Mouse (Mus musculus) T-helper 2 cell (primary cell): ENCODE data around the gene Dtx3.

Experiments used
- in situ Hi-C: fragments of 300-600 bp; cut with MboI, MseI; formaldehyde crosslinking; loops from one replicate; pipeline ENCODE4 v1.15.1; 2025; ENCODE audit warnings: high pct_unique_total_duplicates

The Dtx3 gene

DNA sequence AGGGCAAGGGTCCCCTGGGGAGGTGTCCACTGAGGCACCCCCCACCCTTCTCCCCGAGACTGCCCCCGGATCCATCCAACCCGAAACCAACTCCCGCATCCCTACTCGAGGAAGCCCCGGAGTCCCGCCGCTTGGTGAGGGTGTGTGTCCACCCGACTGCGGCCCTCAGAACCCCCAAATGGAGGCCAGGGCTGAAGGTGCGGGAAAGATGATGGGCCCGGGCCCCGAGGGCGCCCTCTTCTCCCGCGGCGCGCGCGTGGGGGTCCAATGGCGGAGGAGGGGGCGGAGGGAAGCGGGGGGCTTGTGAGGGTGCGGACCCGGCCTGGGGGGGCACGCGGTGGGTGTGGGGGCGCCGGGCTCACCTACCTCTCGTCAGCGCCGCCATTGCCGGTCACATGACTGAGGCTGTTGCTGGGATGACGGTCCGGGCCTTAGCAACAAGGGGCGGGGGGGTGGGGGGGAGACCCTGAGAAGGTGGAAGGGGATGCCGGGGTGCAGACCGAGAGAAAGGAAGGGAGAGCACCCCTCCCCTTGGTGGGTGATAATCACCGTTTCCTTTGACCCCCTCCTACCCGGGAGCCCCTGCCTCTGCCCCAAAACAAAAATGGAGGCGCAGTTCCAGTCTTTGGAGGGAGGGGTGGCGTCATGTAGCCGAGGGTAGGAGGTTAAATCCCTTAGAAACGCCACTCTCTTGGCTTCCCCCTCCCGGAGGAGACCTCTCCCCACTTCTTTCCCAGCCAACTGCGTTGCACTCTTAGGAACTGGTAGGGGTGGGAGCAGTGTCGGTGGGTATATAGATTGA lies at the start of gene Dtx3:
Gene Dtx3, minus strand, starts transcription at position 401 of the 802 bp plus-strand sequence.
- in situ Hi-C loops: no loop called here

DNA sequence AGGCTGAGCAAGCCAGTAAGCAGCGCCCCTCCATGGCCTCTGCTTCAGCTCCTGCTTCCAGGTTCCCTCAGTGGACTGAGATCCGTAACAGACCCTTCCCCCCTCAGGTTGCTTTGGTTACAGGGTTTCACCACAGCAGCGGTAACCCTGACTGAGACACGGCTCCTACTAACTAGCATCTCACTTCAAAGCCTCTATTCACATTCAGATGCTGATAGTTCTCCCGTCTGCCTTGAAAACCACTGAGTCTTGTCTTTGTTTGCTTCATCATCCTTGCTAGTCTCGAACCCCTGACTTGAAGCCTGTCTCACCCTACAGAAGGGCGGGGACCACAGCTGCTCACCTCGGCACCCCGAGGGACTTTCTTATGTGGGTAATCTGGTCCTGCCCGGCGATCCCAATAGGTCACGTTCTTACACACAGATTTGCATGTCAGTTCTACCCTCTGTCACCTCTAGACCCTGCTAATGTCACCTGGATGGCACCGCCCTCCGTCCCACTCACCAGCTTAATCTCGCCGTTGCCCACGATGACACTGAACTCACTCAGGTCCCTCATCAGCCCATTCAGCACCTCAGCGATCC lies 42.8 kb upstream of the Dtx3 start:
- in situ Hi-C loops: no loop called here

DNA sequence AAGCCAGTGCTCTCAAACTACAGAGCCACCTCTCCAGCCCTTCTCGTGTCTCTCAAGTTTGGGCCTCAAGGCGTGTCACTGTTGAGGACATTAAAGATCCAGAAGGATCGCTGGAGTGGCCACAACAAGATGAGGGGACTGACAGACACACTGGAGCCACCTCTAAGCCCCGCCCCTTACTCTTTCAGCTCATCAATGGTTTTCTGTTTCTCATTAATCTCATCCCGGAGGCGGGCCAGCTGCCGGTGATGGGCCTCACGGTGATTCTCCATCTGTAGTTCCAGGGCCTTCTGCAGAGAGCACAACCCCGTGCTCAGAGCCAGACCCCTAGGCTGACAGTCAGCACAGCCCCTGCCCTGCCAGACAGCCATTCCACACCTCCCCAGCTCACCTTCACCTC lies 41.0 kb upstream of the Dtx3 start:
- in situ Hi-C loops: no loop called here

DNA sequence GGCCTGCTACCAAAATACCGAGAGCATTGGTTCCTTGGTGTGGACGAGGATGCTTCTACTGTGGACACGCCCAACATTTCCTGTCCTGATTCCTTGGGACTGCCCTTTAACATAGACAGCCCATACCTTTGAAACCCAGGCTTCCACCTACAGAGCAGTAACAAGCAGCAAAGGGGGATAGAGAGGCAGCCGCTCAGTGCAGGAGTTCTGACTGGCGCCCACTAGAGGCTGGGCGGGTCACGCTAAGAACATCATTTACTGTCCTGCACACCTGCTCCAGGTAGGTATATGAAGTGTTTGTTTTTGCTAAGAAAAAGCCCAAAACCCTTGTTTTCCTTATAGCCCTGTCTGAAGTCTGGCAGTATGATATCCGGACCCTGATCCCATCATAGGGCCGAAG lies 37.6 kb upstream of the Dtx3 start:
- in situ Hi-C loops: no loop called here

DNA sequence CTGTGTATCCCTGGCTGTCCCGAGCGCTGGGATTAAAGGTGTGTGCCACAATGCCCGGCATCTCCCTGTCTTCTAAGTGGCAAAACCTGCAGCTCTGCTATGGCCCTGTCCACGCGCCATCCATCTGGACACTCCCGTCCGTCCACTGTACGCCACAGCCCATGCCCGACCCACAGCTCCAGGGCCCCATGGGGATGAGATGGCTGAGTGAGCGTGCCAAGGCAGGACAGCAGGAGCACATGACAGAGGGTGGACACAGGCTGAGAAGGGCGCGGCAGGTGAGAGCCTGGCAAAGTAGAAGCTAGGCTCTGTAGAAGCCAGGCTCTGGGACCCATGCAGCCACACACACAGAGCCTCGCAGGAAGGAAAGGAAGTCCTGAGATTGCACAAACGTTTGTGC lies 36.2 kb upstream of the Dtx3 start:
- in situ Hi-C loops: no loop called here

DNA sequence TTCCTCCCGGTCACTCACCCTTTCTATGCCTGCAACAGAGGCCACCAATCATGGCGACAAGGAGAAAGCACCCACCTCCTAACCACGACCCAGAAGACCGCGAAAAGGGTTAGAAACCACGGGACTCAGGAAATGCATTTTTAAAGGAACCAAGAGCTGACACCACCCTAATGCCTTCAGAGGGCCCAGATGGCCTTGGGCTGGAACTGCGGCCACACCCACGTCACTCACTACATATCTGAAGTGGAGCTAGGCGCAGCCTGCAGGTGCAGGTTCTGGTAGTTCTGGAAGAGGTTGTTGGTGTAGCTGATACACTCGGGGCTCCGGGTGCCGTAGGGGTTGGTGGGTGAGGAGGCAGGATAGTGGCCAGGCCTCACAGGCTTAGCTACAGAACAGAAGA lies 35.2 kb upstream of the Dtx3 start:
- in situ Hi-C loops: no loop called here

DNA sequence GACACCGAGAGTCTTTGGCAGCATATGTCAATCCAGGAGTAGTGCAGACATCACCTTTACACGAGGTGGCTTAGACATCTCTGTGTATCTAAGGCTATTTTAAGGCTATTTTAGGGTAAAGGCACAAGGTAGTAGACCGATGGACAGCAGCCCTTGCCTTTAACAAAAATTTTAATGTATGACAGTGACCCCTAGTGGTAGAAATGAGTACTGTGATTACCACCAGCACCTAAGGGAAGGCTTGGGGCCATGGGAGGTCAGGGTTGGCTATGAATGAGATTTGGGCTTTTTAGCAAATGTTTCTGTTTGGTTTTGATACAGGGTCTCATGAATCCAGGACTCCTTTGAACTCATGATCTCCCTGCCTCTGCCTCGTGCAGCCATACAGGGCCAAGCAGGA lies 33.4 kb upstream of the Dtx3 start:
- in situ Hi-C loops: no loop called here

DNA sequence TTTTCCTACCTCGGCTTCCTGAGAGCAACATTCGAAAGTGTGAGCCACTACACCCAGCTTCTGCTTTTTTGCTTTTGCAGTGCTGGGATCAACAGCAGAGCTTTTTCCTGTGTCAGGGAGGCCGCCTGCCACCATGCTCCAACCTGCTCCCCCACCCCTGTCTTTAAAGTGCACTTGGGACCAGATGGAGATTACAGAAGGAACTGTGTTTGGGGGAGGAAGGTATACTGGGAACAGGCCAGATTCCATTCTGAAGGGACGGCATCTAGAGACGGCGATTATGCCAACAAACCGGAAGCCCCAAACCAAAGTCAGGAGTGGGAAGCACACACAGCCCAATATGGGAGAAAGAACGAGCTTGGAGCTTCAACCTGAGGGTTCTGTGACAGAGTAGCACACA lies 31.6 kb upstream of the Dtx3 start:
- in situ Hi-C loops: no loop called here

DNA sequence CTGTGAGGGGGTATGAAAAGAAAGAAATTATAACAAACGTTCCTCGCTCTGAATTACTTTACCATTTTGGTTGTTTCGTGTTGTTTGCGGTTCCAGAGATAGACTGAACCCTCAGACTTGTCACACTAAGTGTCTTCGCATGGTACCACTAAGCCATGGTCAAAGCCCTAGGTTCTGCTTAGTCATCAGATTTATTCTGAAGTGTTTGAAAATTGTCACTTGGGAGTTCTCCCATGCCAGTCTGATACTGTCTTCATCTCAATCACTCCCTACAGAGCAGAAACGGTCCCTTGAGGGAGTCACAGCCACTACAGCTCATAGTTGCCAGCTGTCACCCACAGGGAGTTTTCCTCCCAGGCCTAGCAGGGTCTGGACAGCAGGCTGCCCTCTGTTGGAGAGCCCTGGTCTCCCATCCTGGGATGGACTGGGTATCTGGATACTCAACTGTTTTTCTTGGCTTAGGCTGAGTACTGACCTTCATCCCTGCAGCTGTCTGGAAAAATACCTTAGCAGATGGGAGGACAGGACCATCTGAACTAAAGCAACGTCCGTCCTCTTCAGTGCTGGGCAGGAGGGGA lies 30.9 kb upstream of the Dtx3 start:
- in situ Hi-C loops: no loop called here

DNA sequence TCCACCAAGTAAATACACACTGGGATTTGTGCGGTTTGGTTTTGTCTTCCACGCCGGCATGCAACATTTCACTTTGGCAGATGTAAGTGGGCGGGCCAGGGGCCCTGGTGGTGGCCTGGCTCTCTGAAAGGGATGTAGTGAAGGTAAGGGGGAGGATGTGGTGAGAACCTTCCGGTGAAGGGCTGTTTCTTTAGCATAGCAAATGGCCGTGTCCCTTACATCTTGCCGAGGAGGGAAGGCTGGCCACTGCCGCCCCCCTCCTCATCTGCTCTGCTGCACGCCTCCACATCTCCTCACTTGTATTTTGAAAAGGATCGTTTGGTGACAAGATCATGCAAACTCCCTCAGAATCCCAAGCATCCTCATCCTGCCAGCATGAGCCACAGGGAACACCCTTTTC lies 30.2 kb upstream of the Dtx3 start:
- in situ Hi-C loops: no loop called here

DNA sequence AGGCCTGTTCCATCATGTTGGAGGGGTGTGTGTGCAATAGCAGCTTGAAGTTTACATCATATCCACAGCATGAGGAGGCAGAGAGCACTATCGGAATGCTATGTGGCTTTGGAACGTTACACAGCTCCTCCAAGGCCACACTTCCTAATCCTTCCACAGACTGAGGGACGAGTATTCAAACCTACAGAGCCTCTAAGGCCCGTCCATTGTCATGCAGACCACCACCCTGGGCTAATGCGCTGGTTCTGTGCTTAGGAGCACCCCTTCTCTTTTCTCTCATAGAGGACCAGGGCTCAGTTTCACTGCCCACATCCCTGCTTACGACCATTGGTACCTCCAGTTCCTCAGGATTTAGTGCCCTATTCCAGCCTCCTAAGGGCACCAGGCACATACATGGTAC lies 29.7 kb upstream of the Dtx3 start:
- in situ Hi-C loops: no loop called here

DNA sequence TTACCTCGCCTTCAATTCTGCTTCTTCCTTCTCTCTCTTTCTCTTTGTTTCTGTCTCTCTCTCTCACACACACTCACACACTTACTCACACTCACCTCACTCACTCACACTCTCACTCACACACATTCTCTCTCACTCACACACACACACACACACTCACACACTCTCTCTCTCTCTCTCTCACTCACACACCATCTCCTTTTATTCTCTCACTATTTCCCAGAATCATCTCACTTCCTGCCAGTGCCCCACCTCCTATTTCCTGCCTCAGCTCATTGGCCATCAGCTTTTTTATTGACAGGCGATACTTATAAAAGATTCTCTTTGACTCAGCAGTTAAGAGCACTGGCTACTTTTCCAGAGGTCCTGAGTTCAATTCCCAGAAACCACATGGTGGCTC lies 22.8 kb upstream of the Dtx3 start:
- in situ Hi-C loops: no loop called here

DNA sequence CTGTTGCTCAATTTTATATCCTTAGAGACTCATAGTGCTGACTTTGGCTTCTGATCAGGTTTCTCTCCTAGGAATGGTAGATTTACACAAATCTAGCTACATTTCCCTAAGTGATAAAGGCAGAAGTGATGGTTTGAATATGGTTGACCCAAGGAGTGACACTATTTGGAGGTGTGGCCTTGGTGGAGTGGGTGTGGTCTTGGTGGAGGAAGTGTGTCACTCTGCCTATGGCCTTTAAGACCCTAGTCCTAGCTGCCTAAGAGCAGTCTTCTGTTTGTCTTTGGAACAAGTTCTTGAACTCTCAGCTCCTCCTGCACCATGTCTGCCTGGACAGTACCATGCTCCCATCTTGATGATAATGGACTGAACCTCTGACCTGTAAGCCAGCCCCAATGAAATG lies 21.6 kb upstream of the Dtx3 start:
- in situ Hi-C loops: no loop called here

DNA sequence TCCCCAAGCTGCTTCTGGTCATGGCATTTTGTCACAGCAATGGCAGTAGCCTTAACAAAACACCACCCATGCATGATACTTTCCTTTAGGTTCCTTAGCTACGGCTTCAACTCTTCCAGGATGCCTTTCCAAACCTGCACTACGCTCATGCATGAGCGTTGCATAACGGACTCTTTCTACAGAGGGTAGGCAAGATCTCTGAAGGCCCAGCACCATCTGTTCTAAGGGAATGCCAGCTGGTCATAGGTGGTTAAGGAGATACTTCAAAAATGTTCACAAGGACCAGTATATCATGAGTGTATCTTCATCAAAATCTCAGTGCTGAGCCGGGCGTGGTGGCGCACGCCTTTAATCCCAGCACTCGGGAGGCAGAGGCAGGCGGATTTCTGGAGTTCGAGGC lies 20.9 kb upstream of the Dtx3 start:
- in situ Hi-C loops: no loop called here

DNA sequence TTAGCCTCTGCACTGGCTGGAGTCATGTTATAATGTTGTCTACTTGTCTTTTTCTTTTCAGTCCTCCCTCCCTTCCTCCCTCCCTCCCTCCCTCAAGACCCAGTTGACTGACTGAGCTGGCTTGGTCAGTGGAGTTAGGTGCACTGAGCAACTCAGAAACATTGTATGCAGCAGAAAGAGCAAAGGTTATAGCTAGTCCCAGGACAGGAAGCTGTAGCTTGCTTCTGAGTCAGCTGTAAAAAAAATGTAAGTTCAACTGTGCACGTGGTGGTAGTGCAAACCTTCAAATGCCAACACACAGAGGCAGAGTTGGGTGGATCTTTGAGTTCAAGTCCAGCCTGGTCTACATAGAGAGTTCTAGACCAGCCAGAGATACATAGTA lies 18.9 kb upstream of the Dtx3 start:
- in situ Hi-C loops: no loop called here

DNA sequence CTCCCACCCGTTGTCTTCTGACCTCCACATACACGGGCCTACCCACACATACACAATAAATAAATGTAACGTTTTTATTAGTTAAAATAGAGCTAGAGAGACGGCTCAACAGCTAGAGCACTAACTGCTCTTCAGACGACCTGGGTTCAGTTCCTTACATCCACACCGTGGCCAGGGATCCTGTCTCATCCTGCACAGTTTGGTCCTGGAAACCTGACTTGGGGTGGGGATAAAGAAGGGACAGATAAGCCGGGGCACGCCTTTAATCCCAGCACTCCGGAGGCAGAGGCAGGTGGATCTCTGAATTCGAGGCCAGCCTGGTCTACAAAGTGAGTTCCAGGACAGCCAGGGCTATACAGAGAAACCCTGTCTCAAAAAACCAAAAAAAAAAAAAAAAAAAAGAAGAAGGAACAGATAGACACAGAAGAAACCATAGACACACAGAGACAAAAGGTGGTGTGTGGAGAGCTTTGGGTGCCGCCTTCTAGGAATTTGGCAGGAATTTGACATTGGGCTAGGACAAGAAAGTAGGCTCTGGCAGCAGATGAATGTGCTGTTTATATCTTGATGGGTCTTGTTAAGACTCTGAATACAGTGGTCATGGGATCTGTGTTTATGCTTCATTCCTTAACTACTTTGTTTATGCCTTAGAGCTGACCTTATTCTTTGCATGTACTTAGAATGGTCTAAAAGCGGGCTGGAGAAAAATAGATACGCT lies 18.3 kb upstream of the Dtx3 start:
- in situ Hi-C loops: no loop called here

DNA sequence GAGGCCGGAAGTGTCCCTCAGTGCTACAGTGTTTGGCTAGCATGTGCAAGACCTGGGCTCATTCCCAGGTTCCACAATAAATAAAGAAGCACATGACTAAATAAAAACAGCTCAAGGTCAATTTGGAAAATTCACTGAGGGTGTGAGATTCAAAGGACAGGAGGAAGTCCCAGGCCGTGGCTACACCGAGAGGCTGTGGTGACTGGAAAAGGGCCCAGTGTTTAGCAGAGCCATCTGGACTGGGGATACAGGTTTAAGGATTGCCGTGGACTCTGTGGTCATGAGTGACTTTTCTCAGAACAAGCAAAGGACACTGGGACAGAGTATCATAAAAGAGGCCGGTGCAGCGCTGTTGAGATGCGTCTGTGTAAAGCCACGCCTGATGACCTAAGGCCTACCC lies 17.7 kb upstream of the Dtx3 start:
- in situ Hi-C loops: no loop called here

DNA sequence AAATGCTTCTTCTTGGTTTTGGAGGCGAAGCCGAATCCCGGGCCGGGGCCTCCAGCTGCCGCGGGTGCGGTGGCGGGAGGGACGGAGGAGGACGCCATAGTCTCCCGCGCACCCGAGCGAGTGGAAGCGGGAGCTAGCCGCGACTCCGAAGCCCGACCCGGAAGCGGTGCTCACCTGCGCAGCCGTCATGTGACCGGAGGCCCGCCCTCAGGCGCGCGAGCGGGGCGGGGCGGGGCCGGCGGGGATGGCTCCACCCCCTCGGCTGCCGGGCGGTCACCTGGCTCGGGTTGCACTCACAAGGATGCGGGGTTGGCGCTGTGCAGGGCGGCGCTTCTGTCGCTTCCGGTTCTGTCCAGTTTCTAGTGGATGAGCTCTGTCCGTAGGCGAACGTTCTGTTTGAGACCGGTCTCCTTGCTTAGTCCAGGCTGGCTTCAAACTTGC lies 15.9 kb upstream of the Dtx3 start, which contains the start of gene Pip4k2c:
Gene Pip4k2c, minus strand, starts transcription at position 172 of the 441 bp plus-strand sequence.
- in situ Hi-C loops: no loop called here

DNA sequence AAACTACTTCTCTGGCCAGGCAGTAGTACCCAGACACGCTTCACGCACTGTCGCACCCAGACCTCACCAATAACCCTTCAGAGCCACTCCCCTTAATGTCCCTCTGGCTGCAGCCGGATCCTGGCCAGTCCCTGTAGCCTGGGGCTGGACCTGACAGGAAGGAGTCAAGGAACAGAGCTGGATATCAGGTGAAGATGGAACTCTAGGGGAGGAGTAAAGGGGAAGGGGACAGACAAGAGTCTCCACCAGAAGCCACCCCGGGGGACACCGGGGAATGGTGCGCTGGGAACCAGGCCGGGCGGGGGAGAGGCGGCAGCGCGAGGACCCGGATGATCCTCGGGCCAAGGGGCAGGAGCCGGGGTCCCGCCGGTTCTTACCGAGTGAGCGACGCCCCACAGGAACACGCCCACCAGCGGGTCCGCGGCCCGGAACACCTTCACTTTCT lies 15.5 kb upstream of the Dtx3 start:
- in situ Hi-C loops: no loop called here

DNA sequence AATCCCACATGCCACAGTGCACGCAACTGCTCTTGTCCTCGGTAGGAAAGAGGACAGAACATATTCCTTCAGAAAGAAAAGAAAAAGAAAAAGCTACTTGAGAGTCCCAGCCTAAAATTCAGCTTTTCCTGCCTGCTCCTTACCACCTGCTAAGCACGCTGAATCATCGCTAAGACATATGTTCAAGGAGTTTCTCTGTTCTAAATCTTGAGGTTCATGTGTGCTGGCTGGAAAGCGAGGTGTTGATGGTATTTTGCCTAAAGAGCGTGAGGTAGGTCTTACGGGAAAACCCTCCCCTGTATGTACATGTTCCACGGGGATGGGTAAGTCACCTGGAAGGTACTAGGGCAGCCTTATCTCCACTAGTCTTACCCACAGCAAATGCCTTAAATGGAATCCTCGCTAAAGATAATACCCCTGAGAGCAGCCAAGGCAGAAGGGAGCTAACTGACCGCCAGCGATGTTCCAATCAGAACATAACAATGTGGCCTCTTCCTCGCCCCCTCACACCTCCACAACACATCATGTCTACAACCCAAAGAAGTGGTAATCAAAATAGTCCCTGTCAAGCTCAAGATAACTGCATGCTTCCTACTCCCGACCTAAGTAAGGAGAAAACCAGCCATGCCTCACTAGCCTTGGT lies 14.5 kb upstream of the Dtx3 start:
- in situ Hi-C loops: no loop called here

DNA sequence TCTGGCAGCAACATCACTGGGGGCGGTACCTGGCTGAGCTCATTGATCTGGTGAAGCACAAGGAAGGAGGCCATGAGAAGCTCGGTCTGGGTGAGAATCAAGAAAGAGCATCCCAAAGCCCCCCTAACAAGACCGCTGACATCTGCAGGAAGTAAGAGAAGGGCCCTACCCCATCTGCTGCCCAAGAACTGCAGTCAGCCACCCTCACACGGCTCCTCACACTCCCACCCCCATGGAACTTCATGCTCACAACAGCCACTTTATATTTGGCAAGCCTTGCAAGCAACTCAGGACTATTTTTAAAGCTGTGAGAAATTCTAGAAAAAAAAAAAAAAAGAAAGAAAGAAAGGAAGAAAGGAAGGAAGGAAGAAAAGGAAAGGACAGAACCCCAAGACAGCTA lies 13.4 kb upstream of the Dtx3 start:
- in situ Hi-C loops: no loop called here

DNA sequence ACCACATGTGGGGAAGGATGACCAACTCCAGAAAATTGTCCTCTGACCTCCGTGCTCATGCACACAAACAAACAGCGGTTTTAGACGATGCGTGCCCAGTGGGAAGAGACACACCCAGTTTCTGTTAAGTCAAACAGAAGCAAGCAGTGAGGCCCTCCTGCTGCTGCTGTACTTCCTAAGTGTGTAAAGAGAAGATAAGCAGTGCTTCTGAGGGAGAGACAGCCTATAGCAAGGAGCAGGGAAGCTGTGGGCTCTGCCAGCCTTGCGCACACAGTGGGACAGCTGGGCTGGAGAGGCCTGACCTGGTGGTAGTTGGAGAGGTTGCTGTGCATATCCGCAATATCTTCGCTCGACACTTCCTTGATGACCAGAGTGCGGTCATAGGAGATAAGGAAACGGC lies 9.8 kb upstream of the Dtx3 start:
- in situ Hi-C loops: no loop called here
